Mouse (Mus musculus): ENCODE measurements at regions not wholly inside any gene's neighbourhood (a gene's known extent, or its start where the extent isn't known, plus 50 kb on each side); places are given as distances from the start of the nearest gene placed in this dataset.
A peak's percentile ranks its signal among the peaks of the same experiment; 100 is the strongest.

DNA sequence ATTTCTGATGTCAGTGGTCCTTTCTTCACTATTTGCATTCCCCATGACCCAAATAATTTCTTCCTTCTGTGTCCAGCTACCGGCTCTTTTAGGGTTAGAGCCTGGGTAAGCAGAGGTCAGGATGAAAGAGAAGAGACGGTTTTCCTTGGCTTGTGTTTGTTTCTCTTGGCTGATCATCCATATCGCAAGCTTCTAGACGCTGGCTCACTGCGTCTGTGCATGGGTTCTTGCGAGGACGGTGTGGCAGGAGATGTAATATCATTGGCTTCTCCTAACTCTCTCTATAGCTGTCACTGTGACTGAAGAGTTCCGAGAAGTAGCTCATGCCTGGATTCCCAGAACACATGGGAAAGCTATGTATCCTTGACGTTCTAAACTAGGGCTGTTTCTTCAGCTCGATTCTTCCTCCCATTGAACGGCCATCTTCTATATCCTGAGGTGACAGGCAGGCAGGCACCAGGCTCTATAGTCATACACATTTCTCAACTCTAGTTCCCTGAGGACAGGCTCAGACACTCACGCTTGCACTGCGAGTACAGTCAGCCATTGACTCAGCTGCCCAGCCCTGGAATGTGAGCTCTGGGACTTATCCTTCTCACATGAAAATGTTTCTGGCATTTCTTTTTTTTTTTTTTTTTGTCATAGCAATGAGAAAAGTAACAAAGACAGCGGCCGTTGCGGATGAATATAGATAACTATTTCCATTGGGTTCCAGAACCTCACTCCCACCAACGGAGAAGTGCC lies 85.0 kb downstream of the Bach1 start:
- peak; percentile 33 for DNase-seq

GRCm38 (mm10) chr16:87784405-87784994 lies 85.8 kb downstream of the Bach1 start:
- peak; percentile 31 for DNase-seq

DNA sequence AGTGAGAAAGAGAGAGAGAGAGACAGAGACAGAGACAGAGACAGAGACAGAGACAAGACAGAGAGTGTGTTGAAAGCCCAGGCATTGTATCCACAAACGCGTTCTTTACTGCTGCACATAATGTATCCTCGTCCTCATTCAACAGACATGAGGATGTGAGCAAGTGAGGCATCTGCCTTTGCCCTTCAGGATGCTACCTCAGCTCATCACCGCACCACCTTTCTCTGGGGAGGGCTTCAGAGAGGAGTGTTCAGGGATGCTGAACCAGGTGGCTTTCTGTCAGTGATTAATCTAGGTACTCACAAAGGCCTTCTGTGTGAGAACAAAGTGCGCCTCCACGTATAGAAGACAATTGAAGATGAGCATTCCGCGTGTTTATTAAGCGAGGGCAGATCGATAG lies 90.8 kb downstream of the Bach1 start:
- DNase-seq = no peak

DNA sequence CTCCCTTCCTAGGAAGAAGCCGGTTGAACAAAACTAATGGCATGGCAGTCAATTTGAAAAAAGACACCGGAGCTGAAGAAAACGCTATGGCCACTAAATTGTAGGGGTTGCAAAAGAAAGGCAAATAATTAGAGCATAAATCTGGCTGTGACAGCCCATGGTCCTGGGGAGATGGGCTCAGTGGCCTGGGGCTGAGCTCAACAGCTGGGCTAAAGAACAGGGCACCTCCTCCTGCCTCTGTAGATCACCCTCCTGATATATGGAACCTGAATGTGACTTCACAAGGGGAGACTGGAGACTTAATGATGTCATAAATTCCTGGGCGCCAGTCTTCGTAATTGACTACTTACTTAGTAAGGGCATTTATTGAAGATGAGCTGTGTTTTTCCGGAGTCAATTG lies 91.2 kb downstream of the Bach1 start:
- no peak for DNase-seq

GRCm38 (mm10) chr16:87796514-87797248 lies 97.9 kb downstream of the Bach1 start:
- DNase-seq = peak; percentile 67

DNA sequence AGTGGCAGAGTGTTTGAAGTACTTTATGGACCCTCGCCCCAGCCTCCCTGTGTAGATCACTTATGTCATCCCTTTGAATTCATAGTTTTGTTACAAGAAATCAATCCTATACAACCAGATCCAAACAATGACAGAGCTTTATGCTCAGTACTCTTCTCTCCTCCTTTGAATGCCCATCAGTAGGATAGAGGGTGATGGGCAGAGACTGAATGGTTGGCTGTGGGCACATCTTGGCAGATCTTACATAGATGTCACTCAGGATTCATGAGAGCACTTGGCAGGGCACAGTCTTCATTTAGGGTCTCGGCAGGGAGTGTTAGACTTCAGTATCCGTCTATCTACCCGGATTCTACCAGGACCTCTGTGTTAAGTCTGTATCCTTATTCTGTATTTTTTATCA lies 103.6 kb downstream of the Bach1 start:
- DNase-seq = no peak

- DNase-seq = no peak
Observed at GRCm38 (mm10) chr16:87817590-87817989, 118.8 kb downstream of the Bach1 start.

DNA sequence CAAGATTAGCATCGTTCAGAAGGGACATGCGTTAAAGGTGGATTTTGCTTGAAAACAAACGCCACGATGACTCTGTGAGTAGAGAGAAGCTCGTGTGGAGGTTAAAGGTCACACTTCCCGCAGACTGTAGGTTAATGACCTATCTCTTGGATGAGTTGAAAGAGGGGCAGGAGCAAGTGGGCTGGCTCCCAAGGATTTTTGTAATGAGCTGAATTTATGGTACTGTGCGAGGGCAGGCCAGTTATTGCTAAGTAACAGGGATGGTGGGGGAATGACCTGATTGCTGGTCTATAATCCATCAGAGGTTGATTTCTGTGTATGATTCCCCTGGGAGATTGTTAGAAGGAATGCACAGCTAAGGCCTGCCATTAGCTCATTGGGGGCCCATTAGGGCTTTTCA lies 135.6 kb downstream of the Bach1 start:
- no peak for DNase-seq

- DNase-seq = peak; percentile 76
Observed at GRCm38 (mm10) chr16:87840949-87841546, 142.3 kb downstream of the Bach1 start.

All from kidney, adult 18-20 months (tissue).